Mouse (Mus musculus): ENCODE data around the gene Adgrg4.

Gene Adgrg4

DNA sequence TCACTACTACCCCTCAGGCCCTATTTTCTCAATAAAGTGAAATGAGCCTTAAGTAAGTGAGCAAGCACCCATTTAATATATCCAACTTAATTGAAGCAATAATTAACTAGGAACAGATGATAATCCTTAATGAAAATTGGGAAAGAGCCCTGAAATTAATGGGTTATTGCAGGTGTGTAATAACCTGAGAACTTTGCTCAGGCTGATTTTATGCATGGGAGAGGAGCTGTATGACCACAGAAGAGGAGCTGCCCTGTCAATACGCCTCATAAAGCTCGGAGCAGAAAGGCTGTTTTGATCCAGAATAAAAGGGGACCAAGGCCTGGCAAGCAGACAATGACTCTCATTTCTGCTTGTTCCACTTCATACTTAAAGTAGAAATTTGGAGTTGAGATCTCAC, at the start of gene Adgrg4:
TSS of gene Adgrg4 (plus strand) at position 301 of the 400 bp plus-strand sequence.
- DNase-seq (ENCODE audit: low spot score): no peak

DNA sequence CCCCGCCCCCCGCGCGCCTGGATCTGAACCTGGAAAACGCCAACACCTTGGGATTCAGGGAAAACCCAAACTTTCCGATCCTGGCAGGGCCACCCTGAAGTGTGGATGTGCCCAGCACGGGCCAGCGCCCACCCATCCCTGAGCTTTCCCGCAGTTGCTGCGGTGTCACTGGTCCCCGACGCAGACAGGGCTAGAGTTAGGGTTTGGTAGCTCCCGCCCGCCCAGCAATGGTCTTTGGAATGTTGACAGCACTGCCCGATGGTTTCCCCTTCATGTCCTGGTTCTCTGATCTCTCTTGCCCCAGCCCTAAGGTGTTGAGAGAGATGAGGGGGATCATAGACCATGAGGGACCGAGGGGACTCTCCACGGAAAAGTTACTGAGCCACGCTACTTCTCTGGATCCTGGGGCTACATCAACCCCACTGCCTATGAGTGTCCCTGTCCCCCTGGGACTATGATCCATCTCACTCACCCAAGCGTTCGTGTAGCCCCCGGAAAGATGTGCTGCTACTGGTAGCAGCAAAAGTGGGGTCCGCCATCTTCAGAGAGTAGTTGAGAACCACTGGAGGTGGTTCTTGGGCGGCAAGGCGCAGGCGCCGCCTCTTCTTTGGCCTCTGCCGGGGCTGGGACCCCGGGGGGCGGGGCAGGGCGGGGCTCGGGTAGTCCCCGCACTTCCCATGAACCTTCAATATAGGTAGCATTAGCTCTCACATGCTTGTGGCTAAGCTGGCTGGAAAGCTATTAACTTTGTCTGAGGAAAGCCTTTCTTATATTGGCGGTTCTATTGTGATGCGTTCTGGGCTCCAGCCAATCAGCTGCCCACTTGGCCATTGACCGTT, 48.0 kb upstream of the Adgrg4 start, which contains the start of gene Map7d3:
TSS of gene Map7d3 (minus strand) at position 562 of the 839 bp plus-strand sequence.
- DNase-seq (ENCODE audit: low spot score): peak; percentile 52

DNA sequence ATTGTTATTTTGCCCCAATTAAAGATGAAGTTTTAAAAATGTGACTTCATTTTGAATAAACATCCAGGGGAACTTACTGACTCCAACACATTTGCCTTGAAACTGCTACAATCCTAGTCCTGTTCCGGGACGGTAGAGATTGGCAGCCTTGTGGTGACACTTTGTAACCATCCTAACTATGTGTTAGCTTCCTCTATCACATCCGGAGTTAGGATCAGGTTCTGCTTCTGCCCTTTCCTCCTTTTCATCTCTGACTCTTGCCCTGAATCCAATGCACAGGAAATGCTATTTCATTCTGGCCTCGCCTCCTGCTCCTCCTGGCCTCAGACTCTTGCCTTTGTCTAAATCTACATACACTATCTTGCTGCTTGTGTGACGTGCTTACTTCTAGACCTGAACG, 42.5 kb upstream of the Adgrg4 start:
- no peak for DNase-seq (ENCODE audit: low spot score)

DNA sequence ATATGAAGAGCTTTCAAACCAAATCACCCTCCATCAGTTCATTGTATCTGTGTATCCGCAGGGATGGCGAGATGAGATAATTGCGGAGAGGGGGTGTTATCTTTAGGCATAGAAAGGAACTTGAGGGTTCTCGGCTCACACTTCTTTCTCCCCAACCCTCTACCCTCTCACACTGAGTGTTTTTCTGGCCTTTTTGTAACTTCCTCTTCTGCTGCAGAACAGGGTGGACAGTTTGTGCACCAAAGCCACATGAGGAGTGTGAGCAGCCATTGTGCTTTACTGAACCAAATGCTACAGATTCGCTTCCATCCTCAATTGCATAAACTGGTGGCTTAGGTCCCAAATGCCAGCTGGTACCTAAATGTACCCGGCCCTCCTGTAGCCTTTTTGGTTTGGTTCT, 34.1 kb upstream of the Adgrg4 start:
- no peak for DNase-seq (ENCODE audit: low spot score)

DNA sequence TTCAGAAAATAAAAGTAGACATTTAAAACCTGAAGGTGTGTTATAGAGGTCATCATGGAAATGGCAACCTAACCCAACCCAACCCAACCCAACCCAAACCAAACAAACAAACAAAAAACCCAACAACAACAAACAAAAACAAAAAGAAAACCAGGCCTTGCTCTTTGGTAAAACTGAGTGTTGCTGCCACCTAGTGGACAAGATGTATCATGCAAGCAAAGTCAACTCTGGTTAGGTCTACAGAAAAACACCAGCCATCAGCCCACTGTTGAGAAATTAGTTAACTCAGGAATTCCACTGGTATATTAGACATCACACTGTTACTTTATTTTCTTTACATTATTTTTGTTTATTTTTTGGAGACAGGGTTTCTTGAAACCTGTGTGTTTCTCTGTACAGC, 30.6 kb upstream of the Adgrg4 start:
- DNase-seq (ENCODE audit: low spot score): peak; percentile 69

DNA sequence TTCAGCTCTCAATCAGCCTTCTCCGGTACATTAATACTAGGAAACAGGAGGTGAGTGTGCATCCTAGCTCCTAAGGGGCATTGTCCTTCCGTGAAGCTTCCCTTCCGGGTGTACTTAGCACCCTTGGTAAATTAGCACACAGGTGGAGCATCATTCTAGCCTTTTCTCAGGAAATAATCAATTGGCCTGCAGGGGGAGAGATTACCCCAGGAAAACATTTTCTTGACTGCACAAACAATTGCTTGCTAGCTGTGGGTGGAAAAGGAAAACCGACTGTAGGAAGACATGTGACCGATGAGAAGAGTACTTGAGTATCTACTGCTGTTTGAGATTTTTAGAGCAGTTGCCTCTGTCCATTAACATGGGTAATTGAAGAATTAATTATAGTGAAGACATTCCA, 28.7 kb upstream of the Adgrg4 start:
- peak; percentile 1 for DNase-seq (ENCODE audit: low spot score)

DNA sequence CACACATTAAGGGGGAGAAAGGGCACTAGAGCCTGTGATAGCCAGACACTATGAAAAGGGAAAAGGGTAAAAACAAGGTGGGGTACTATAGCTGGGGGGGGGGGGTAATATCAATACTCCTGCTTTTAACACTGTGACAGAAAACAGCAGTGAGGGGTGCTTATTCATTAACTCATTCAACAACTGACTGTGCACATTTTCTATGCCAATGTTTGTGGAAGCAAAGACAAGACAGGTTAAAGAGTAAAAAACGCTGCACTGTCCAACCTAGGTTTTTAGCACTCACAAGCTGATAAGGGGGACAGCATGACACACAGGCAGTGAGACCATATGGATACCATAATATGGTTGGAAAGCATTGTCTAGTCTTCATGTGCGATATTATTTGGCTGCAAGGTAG, 142.9 kb downstream of the Adgrg4 start:
- no peak for DNase-seq (ENCODE audit: low spot score)

DNA sequence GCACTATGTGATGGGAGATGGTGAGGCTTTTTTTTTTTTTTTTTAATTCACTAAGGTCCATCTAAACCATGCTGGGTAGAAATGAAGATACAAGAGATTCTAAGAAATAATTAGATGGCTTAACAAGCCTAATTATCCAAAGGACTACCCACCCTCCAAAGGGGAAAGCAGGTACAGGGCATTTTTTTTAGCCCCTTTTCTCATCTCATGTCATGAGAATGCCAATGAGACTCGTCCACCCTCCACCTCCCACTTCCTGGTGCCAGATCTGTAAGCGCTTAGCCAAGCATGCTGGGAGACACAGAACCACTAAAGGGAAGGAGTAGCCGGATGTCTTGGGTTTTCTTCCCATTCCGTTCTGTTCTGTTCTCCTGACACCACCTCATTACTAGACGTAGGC, 172.8 kb downstream of the Adgrg4 start, which contains the start of gene Brs3:
TSS of gene Brs3 (plus strand) at position 301 of the 400 bp plus-strand sequence.
- no peak for DNase-seq (ENCODE audit: low spot score)

DNA sequence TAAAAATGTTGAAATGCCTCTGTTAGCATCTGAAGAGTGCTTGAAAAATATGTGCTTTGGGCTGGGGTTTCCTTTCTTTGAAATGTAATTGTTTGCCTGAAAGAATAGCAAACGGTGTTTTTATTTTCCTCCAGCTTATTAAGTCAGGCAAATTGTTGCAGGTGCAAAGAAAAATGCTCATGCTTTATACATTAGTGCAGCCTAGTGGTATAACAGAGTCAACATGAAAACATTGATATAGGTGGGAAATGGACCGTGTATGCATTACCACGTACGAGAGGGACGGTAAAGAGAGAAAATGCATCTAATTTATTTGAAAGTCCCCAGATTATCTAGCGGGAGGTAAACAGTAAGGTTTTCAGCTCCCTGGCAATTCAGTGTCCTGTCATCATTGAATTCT, 173.9 kb downstream of the Adgrg4 start:
- no peak for DNase-seq (ENCODE audit: low spot score)

Data from retina, embryonic 14.5 days (tissue).